Mouse (Mus musculus): Measurements from ENCODE around the gene Olfr1392. TPM values are rescaled to one million over a fixed set of nuclear protein-coding genes. Genes with fewer than 3 reads are reported as not detected.
A peak's percentile ranks its signal among the peaks of the same experiment; 100 is the strongest.

Gene Olfr1392
- polyA plus RNA-seq, 1 experiment from 2014 or later: not detected

DNA sequence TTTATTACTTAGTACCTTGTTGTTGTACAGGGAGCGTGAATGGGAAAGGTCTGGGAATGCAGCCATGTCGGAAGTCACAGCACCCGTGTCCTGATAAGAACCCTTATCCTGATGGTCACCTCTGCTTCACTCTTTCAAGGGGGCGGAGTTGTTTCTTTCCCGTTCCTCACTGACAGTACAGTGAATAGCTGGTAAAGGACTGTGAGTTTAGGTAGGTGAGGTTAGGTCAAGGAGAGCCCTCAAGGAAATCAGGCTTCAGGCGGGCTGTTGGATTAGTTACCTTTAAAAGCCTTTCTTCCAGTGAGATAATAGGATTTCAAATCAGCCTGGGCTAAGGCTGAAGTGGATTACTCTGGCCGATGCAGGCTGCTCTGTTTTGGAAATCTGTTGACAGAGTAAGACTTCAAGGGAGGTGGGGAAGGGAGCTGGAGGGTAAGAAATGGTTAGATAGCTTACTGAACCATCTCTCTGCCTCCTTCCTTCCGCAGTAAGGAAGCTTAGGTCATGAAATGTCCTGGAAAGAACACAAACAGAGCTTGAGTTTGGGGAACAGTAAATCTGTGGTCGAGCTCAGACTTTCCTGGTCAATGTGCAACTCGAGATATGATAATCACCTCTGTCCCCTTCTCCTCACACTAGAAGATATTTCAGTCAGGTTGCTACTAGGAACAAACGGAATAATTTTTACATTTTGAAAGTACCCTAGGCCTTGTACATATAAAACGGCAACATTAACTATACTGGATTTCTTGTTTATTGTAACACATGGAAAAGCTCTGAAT, 39.3 kb upstream of the Olfr1392 start:
- no peak for ATAC-seq (ENCODE audit: low read depth)
- no peak overlapping the region for H3K4me3 ChIP-seq
- no peak overlapping the region for H3K27ac ChIP-seq (replicated peaks)
- peak overlapping the region; percentile 41 for H3K9ac ChIP-seq
- no peaks in the 10 kb centered on the region for H3K9me3 ChIP-seq
- peak overlapping the region; percentile 63 for H3K4me2 ChIP-seq
- H3K4me1 ChIP-seq (replicated peaks): peaks cover 50% of the 10 kb centered on the region
- no peaks in the 10 kb centered on the region for H3K27me3 ChIP-seq
- WGBS: 45% methylated on average over 12 of the region's 12 CpGs
- no peaks in the 10 kb centered on the region; the same call in 1 of the 2 replicates for H3K36me3 ChIP-seq

DNA sequence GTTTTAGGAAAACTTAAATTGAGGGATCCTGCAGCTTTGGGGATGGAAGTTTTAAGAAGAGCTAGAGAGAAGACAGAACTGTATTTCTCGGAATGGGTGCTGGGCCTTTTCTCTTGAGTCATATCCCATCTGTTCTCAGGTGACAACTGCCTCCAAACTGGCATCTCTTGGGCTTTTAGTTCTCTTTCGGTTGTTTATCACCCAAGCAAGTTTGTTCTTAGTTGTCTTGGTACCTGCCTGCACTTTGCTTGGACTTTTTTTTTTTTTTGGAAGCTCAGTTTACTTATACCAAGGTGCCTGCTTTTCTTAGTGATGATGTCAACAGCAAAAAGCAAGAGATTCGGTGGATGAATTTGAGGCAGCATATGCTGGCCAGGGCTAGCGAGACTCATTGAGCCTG, 38.6 kb upstream of the Olfr1392 start:
- Histone ChIP-seq H3K27me3 (no peaks in the 10 kb centered on the region), H3K4me3 (no peak overlapping the region), H3K9me3 (no peaks in the 10 kb centered on the region), H3K4me1 (replicated peaks) (peaks cover 57% of the 10 kb centered on the region), H3K9ac (no peak overlapping the region), H3K36me3 (no peaks in the 10 kb centered on the region; the same call in 1 of the 2 replicates), H3K27ac (replicated peaks) (no peak overlapping the region), H3K4me2 (no peak overlapping the region)
- WGBS: 83% methylated on average over 4 of the region's 4 CpGs
- ATAC-seq (ENCODE audit: low read depth): no peak

DNA sequence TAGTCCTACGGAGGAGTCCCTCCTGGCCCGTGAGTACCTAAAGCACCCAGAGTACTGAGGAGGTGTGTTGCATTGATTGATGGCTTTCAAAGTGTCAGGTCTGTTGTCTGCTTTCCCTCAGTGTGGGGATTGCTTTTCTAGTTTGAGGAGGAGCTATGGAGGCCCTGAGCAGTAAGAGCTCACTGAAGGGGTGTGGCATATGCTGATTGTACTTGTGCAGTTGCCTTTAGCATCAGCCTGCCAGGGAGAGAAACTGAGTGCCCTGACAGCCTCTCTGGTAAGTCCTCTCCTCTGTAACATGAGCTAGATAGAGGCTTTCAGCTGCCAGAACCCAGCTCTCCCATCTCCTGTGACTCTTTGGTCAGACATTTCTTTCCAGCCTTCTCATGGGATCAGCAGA, 37.8 kb upstream of the Olfr1392 start:
- H3K4me3 ChIP-seq: no peak overlapping the region
- no peak overlapping the region for H3K4me2 ChIP-seq
- no peak overlapping the region for H3K27ac ChIP-seq (replicated peaks)
- 50% methylated on average over 2 of the region's 2 CpGs for WGBS
- no peak for ATAC-seq (ENCODE audit: low read depth)
- H3K4me1 ChIP-seq (replicated peaks): peaks cover 60% of the 10 kb centered on the region
- H3K9me3 ChIP-seq: no peaks in the 10 kb centered on the region
- H3K9ac ChIP-seq: no peak overlapping the region; the same call in 1 of the 2 replicates
- no peaks in the 10 kb centered on the region; the same call in 1 of the 2 replicates for H3K36me3 ChIP-seq
- H3K27me3 ChIP-seq: no peaks in the 10 kb centered on the region

DNA sequence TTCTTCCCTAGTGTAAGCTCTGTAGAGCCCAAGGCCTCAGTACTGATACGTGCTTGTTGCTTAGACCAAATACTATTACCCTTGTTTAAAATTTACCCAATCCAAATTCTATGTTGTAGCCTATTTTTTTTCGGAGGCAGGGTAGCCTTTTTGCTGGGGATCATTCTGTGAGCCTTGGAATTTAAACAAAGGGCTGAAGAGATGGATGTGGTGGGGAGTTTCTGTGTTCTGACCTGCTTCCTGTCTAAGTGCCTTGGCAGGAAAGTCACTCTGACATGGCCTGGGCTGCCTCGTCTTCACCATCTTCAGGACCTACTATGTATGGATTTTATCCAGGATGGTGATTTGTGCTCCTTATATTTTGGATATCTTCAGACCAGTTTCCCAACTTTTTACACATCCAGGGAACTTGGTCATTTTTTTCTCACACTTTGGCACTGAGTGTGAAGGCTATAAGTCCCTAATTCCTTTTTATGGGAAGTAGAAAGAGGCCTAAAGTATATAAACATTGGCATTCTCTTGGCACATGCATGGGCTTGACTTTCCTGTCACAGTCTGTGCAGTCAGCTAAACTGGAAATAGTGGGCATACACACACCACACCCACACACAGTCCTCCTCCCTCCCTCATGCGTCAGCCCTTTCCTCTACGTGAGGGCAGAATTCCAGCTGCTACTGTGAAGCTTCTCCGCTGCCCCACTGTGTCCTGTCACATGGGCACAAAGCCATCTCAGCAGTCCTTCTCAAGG, 36.7 kb upstream of the Olfr1392 start:
- no peak overlapping the region for H3K27ac ChIP-seq (replicated peaks)
- ATAC-seq (ENCODE audit: low read depth): no peak
- peaks cover 54% of the 10 kb centered on the region for H3K4me1 ChIP-seq (replicated peaks)
- no peaks in the 10 kb centered on the region; the same call in 1 of the 2 replicates for H3K36me3 ChIP-seq
- WGBS: 66% methylated on average over 6 of the region's 6 CpGs
- no peak overlapping the region for H3K4me2 ChIP-seq
- H3K4me3 ChIP-seq: no peak overlapping the region
- H3K9ac ChIP-seq: 0 out of 2 replicates have a peak overlapping the region, but pooled peaks have one; percentile 26
- no peaks in the 10 kb centered on the region for H3K27me3 ChIP-seq
- no peaks in the 10 kb centered on the region for H3K9me3 ChIP-seq

DNA sequence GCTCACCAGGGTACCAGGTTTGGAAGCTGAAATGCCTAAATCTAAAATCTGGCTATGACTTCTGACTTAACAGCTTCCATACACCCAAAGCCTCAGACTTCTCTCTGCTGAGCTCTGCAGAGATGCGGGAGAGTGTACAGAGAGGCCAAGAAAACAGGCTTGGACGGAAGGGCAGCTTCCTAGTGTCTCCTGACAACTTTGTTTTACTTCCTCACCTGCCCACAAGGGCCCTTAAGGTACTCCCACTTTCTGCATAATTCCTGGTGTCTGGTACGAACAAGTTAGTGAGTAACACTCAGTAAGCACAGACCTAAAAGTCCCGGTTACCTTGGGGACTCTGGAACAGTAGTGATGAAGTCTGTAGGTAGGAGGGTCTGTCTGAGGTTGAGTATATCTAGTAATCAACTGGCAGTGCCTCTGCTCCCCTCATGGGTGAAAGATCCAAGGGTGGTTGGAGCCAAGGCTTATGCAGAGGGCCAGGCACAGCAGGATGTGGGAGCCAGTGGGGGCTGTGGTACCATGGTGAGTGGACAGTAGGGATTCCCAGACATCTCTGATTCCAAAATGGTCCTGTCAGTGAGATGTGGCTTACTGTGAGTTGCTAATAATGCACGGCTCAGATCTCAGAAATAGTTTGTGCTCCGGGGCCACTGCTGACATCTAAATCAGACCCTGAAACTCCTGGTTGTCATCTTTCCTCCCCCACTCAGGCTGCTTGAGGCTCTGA, 35.9 kb upstream of the Olfr1392 start:
- peak overlapping the region; percentile 85 for H3K4me2 ChIP-seq
- peaks cover 7% of the 10 kb centered on the region; the same call in 1 of the 2 replicates for H3K36me3 ChIP-seq
- peaks cover 53% of the 10 kb centered on the region for H3K4me1 ChIP-seq (replicated peaks)
- no peaks in the 10 kb centered on the region for H3K9me3 ChIP-seq
- no peak overlapping the region for H3K27ac ChIP-seq (replicated peaks)
- H3K9ac ChIP-seq: no peak overlapping the region
- WGBS: 81% methylated on average over 6 of the region's 6 CpGs
- ATAC-seq (ENCODE audit: low read depth): no peak
- no peaks in the 10 kb centered on the region for H3K27me3 ChIP-seq
- no peak overlapping the region for H3K4me3 ChIP-seq

DNA sequence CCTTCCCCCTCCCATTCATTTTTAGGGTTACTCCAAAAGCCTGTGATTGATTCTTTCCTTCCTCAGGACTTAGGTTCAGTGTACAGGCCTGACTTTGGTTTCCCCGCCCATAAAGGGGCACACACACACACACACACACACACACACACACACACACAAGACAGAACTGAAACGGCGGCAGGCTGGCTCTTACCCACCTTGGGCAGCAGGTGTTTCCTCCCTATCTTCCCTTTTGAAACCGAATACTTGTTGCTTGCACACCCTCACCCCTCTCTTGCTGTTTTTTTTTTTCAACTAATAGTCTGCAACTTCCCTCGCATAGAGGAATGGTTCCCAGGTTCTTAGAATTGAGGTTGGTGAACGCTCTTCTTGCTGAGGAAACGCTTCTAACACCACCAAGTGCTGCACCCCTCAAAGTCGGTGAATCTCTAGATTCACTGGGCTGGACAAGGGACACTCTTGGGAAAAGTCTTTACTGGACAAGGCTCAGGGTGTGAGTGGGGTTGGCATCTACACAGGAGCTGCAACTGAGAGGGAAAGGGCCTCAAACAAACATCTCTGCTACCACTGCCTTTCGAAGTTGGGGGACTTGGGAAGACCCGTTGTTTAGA, 35.2 kb upstream of the Olfr1392 start:
- peaks cover 48% of the 10 kb centered on the region for H3K4me1 ChIP-seq (replicated peaks)
- peak overlapping the region; percentile 85 for H3K4me2 ChIP-seq
- H3K4me3 ChIP-seq: peak overlapping the region; percentile 55
- peaks cover 13% of the 10 kb centered on the region; the same call in 1 of the 2 replicates for H3K36me3 ChIP-seq
- peak overlapping the region; percentile 84 for H3K9ac ChIP-seq
- H3K27me3 ChIP-seq: no peaks in the 10 kb centered on the region
- H3K27ac ChIP-seq (replicated peaks): peak overlapping the region; percentile 78
- no peak for ATAC-seq (ENCODE audit: low read depth)
- WGBS: 33% methylated on average over 10 of the region's 10 CpGs
- H3K9me3 ChIP-seq: no peaks in the 10 kb centered on the region

DNA sequence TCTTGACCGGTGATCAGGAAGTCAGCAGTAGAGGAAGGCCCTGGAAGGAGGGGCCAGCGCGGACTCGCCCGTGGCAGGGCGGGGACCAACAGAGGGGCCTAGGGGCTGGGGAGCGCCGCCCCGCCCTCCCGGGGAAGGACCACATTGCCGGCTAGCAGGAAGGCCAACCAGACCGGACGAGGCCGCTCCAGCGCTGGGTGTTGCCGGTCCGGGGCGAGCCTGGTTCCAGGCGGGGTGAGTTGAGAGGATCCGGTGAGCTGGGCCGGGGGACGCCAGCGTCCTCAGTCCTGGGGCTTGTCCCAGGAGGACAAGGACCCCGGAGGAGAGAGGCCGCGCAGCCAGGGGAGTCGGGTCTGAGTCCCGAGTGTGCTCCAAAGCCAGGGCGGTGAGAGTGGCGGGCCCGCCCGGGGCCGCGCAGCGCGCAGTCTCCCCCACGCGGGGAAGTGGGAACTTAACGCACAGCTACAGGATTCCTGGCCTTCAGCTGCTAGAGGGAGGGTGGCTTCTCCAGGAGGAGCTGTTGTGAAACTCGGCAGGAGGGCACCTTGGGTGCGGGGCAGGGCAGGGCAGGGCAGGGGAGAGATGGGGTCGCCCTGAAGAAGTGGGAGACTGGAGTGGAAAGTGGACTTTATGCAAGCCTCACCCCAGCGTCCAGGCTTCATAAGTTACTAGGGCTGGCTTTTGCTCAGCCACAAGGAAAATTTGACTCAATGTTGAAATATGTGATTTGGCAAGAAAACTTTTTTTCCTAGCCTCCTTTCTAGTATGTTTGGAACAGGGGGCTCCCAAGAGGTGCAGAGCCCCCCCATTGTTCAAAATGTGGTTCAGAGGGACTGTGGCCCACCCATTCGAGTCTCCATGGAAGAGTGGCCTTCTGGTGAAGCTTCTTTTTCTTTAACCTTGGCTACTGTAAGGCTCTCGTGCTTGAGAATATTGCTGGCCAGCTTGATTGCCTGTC, 34.4 kb upstream of the Olfr1392 start:
- ATAC-seq (ENCODE audit: low read depth): peak; percentile 90
- 2% methylated on average over 44 of the region's 45 CpGs for WGBS
- Histone ChIP-seq H3K9me3 (no peaks in the 10 kb centered on the region), H3K36me3 (peaks cover 13% of the 10 kb centered on the region; the same call in 1 of the 2 replicates), H3K27me3 (no peaks in the 10 kb centered on the region), H3K9ac (peak overlapping the region; percentile 84), H3K4me2 (peak overlapping the region; percentile 85), H3K4me1 (replicated peaks) (peaks cover 40% of the 10 kb centered on the region), H3K4me3 (peak overlapping the region; percentile 55), H3K27ac (replicated peaks) (peak overlapping the region; percentile 78)

DNA sequence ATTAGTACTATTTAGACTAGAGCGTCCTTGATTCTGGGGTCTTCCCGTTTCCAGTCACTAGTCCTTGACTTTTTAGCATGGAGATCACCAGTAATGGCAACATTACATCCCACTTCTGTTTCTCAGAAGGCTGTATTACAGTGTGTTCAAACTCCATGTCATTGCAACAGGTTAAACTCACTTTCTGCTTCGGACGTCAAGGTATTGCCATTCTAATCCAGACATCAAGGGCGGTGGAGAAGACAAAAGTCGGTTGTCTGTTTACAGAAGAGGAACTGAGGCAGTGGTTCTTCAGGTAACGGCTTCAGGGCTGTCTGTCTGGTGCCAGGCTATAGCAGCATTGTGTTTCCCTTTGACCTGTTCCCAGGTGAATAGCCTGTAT, 33.7 kb upstream of the Olfr1392 start:
- Histone ChIP-seq H3K4me3 (peak overlapping the region; percentile 55), H3K9me3 (no peaks in the 10 kb centered on the region), H3K27me3 (no peaks in the 10 kb centered on the region), H3K36me3 (peaks cover 13% of the 10 kb centered on the region; the same call in 1 of the 2 replicates), H3K4me1 (replicated peaks) (peaks cover 35% of the 10 kb centered on the region), H3K4me2 (peak overlapping the region; percentile 85), H3K9ac (peak overlapping the region; percentile 84), H3K27ac (replicated peaks) (no peak overlapping the region)
- ATAC-seq (ENCODE audit: low read depth): no peak
- 69% methylated on average over 7 of the region's 7 CpGs for WGBS

DNA sequence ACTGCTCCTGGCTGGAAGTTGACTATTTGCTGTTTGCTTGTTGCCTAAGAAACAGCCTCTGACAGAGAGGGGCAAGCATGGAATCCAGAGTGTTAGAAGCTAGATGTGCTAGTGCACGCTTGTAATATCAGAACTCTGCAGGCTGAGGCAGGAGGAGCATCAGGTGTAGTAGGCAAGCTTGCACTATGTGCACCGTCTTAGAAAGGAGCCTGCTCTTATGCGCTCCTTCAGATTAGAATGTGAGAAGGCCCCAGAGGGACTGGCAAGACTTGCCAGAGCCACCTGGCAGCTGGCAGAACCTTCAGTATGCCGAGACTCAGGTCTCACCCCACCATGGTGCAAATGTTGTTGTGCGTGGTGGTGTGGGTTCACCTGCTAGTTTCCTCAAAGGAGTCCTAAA, 33.0 kb upstream of the Olfr1392 start:
- H3K9ac ChIP-seq: no peak overlapping the region
- no peak overlapping the region for H3K27ac ChIP-seq (replicated peaks)
- H3K4me1 ChIP-seq (replicated peaks): peaks cover 32% of the 10 kb centered on the region
- 94% methylated on average over 5 of the region's 5 CpGs for WGBS
- H3K36me3 ChIP-seq: peaks cover 13% of the 10 kb centered on the region; the same call in 1 of the 2 replicates
- ATAC-seq (ENCODE audit: low read depth): no peak
- H3K27me3 ChIP-seq: no peaks in the 10 kb centered on the region
- H3K9me3 ChIP-seq: no peaks in the 10 kb centered on the region
- H3K4me2 ChIP-seq: no peak overlapping the region
- H3K4me3 ChIP-seq: no peak overlapping the region

DNA sequence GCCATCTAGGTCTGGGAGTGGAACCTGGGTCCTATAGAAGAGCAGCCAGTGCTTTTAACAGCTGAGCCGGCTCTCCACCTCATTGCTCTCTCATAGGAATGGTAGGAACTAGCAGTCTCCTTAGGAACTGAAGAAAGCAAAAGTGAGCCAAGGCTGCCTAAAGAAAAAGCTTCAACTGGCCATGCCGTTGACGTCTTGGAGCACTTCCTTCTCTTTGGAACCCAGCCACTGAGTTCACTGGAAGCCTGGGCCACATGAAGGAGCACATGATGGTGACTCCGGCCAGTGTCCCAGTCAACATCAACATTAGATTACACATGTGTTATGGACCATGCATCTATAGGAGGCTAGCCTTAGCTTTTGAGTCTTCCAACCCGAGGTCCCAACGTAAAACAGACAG, 32.0 kb upstream of the Olfr1392 start:
- no peak for ATAC-seq (ENCODE audit: low read depth)
- H3K27ac ChIP-seq (replicated peaks): no peak overlapping the region
- 92% methylated on average over 6 of the region's 6 CpGs for WGBS

DNA sequence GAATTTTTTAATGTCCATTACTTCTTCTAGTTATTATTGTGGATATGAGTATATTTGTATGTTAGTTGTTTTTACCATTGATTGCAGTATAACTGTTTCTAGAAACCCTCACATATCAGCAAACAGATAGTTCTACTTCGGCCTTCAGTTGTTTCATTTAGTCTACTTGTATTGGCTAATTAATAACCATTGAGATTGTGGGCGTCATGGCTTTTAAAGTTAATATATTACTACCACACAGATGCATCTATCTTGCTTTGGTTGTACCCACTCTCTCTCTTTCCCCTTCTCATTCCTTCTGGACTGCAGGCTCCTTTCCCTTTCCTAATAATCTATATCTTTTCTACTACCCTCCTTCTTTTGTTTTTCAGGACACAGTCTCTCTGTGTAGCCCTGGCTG, 25.8 kb upstream of the Olfr1392 start:
- no peak for ATAC-seq (ENCODE audit: low read depth)
- Histone ChIP-seq H3K27ac (replicated peaks) (no peak overlapping the region), H3K9ac (no peak overlapping the region), H3K36me3 (peaks cover 29% of the 10 kb centered on the region), H3K4me2 (no peak overlapping the region), H3K9me3 (no peaks in the 10 kb centered on the region), H3K4me3 (no peak overlapping the region), H3K27me3 (no peaks in the 10 kb centered on the region), H3K4me1 (replicated peaks) (no peaks in the 10 kb centered on the region)
- 90% methylated on average over 2 of the region's 2 CpGs for WGBS

More for the DNA sequence above, 32.0 kb upstream of the Olfr1392 start:
- no peaks in the 10 kb centered on the region for H3K27me3 ChIP-seq
- H3K4me2 ChIP-seq: no peak overlapping the region
- H3K4me3 ChIP-seq: no peak overlapping the region
- no peaks in the 10 kb centered on the region for H3K9me3 ChIP-seq
- H3K36me3 ChIP-seq: peaks cover 13% of the 10 kb centered on the region; the same call in 1 of the 2 replicates
- peaks cover 27% of the 10 kb centered on the region for H3K4me1 ChIP-seq (replicated peaks)
- H3K9ac ChIP-seq: no peak overlapping the region

Measured in neural tube, embryonic 13.5 days (tissue).